Mouse (Mus musculus) retina, embryonic 14.5 days (tissue): Measurements from ENCODE around the gene Sct.
A peak's percentile ranks its signal among the peaks of the same experiment; 100 is the strongest.
"Not testable (repeated sequence)": the region's sequence is repeated elsewhere in the genome, so short reads cannot be mapped to it uniquely, and the experiment has no call there.

Experiments
- DNase-seq: peaks from one replicate; pipeline ENCODE4 v3.0.0-alpha.2; 2015; ENCODE audit warnings: low spot score

The Sct gene

DNA sequence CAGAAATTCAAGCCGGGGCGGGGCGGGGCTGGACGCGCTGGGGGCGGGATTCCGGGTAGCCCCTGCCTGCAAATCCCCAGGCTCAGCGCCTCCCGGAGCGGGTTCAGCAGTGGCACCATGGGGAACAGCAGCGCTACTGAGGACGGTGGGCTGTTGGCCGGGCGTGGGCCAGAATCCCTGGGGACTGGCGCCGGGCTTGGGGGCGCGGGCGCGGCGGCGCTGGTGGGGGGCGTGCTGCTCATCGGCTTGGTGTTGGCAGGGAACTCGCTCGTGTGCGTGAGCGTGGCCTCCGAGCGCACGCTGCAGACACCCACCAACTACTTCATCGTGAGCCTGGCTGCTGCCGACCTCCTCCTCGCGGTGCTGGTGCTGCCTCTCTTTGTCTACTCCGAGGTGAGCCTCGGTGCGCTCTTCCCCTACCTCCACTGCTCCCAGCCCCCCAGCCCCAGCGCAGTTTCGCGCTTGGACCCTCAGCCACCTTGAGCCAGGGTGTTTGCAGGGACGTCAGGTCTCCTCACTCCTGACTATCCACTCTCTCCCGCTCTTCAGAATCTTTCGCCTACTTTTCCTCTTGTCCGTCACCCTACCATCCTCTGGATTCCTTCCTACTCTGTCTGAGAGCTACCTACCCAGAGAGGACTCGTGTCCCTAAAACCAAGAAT is 13.1 kb upstream of the Sct start, which contains the start of gene Drd4:
Gene Drd4 (plus strand): TSS at position 86 of the 662 bp plus-strand sequence.
- peak; percentile 52 for DNase-seq

DNA sequence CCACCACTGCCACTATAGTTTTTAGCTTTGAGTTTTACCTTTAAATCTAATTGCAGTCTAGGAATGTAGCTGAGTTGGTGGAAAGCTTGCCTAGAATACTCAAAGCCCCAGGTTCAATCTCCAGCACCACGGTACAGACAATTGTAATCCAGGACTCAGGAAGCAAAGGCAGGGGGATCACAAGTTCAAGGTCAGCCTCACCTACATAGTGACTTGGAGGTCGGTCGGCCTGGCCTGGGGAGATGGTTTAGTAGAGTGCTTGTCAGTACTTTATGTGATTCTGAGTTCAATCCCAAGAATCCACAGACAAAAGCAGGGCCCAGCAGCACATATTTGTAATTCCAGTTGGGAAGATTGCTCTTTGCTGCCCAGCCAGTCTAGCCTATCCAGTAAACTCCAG is 9.1 kb upstream of the Sct start:
- DNase-seq: no peak

DNA sequence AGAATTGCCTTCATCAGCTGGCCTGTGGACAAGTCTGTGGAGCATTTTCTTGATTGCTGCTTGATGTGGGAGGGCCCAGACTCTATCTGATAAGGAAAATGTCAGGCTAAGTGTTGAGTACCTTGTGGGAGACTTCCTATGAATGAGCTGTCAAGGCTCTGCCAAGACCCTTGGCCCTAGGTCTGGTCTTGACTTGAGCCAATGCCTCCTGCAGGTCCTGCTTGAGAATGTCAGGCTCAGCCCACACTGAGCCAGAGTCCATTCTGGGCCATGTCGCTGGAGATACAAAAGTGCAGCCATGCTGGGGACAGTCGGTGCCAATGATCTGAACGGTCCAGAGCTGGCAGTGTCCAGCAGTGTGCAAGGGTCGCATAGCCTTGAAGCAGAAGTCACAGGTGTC is 3.8 kb upstream of the Sct start:
- DNase-seq: no peak

DNA sequence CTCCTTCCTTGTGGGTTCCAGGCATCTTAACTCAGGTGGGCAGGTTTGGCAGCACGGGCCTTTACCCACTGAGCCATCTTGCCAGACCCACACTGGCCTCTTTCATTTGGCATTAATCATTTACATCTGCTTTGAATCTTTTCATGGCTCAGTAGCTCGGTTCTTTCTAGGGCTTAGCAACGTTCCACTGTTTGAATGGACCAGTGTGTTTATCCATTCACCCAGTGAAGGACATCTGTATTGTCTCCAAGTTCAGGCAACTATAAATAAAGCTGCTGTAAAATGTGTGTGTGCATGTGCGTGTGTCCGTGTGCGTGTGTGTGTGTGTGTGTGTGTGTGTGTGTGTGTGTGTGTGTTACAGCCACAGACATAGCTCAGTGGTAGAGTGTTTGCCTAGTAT is 2.5 kb upstream of the Sct start:
- no peak for DNase-seq

DNA sequence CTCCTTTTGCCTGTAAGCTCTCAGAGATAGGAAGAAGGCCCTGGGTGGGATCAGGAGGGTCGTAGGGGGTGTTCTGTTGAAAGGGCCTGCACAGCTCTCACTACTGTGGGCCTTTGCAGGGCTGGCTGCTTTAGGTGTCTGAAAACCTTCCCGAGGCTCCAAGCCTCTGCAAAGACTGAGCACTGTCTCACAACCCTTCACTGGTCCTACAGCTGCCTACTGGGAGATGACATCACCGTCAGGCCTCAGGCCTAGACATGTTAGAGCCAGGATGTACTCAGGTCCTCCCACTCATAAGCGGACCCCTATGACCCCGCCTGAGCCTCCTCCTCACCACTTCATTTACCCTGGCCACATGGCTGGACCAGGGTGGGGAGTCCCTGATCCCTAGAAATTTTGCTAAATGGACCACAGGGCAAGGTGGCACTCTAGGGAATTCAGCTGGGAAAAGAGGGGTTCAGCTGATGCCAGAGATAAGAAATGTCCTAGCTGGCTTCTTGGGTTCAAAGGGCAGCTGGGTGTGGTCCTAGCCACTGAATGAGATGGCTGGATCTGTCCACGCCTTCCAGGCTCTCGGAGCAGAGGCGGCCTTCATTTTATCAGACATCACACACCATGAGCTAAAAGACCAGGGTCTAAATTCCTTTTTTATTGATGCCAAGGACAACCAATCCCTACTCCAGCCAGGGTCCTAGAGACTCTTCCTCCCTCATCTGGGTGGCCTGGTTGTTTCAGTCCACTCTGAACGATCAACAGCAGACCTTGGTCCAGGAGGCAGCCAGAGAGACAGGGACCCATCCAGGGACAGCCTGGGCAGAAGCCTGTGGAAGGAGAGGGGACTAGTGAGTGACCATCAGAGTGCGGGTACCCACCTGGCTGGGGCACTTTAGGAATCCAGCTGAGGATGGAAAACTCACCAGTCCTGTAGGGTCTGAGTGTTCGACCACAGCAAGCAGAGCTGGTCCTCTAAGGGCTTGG is 943 bp downstream of the Sct start:
- DNase-seq: no peak

DNA sequence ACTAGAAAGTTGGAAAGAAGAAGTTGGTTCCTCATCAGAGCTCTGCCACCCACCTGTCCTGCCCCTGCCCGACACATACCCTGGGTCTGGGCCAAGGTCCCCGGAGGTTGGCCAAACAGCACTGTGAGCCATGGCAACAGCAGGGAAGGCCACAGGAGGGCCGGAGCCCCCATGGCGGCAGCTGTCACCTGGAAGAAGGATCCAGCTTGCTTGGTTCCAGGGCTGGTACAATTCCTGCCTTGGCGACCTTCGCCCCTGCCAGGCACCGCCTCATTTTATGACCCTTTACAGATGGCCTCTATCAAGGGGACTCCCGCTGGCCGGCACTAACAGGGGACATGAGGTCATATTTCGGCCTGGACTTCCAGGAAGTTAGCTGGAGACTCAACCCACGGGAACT is 2.4 kb downstream of the Sct start, which contains the start of gene Cdhr5:
Gene Cdhr5 (minus strand): TSS at position 241 of the 400 bp plus-strand sequence.
- DNase-seq: no peak

DNA sequence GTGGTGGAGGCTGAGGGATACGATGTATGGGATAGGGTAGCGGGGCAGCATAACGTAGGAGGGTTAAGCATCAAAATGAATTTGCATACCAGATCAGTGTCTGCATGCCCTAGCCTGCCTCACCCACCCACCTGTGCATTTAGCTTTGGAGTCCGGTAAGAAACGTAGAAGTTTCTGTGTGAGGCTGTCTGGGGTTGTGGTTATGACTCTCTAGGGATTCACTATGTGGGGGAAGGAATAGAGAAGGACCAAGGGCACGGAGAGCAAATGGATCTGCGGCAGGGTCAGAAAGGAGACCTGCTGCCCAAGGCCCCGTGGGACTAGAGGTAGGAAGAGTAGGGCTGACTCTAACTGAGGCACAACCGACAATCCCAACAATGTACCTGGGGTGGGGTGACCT is 3.6 kb downstream of the Sct start:
- DNase-seq: no peak

DNA sequence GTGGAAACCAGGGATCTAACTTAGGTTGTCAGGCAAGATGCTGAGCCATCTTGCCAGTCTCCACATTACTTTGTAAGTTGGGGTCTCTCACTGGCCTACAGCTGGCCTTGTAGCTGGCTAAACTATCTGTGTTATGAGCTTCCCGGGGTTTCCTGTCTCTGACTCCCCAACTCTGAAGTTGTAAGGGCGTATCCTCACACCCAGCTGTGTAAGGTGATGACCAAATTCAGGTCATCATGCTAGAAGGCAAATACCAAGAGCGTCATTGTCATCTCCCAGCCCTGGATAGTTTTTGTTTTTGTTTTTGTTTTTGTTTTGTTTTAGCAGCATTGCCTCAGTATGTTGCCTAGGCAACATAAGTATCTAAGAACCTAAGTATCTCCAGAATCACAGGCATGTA is 8.3 kb downstream of the Sct start:
- no peak for DNase-seq

DNA sequence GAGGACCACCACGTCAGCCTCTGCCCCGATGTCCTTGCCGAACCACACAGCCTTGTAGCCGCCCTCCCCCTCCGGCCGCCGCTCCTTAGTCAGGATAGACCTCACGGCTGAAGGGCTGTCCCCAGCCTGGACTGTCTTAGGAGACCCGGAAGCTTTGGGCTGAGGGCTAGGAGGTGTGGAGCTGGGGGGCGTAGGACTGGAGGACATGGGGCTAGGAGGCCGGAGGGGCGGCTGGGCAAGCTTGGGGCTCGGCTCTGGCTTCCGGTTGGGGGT is 9.7 kb downstream of the Sct start:
- no peak for DNase-seq

DNA sequence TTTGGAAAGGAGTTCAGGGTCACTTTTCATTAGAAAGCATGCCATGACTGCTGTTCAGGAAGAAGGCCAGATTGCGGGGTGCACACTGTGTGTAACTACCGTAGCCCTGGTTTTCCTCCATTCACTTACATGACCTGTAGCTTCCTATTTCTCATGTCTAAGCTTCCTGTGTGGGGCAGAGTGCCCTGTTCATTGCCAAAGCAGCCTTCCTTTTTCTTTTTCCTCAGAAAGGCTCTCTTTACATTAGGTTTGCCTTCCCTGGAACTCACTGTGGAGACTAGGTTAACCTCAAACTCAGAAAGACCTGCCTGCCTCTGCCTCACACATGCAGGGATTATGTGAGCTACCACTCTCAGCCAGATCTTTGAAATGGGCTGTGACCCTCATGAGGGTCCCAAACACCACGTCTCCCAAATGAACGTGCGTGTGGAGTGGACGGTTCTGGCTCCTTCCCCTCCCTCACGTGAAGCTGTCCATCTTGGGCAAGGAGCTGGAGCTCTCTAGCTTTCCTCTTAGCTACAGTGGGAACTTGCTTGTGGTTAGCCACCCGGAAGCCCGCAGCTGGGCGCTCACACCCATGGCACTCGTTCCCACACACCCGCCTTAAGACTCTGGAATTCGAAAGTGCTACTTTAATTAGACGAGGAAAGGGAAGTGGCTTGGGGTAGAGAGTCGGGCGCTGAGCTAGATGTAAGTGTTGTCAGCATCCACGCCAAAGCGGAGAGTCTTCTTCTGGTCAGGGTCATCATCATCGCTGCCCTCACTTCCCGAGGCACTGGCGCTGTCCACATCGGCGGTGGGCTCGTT is 10.3 kb downstream of the Sct start:
- no peak for DNase-seq

DNA sequence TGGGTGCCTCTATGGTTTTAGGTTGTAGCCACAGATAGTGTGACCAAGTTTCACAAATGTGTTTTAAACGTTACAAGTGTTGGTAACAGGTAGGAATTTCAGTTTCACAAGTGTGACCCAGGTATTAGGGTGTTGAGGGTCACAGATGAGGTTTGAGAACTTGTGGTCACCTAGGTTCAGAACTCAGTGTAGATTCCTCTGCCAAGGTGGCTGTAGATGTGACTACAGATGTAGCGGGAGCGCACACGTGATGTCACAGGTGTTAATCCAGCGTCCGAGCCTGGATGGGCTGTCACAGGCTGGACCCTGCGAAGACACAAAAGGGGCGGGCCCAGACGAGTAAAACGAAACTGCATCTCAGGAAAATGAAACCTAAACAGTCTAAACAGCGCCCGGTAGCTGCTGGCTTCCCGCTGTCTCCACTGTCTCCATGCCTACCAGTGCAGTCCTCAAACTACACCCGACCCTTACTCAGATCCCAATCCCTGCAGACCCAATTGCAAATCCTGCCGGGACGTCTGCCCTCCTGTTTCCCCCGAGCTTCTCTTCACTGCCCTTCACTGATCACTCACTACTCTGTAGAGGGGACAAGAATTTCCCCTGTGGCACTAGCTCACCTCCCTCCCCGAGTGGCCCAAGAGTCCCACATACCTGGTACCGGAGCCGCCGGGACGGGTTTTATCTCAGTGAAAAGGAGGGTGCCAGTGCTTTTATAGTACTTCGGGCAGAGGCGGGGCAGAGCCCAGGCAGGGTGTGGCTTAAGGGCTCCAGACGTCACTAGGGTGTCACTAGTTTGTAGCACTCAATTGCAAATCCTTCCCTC is 13.0 kb downstream of the Sct start, which contains the start of gene Irf7:
Gene Irf7 (minus strand): TSS at position 743 of the 823 bp plus-strand sequence.
- peak; percentile 27 for DNase-seq

DNA sequence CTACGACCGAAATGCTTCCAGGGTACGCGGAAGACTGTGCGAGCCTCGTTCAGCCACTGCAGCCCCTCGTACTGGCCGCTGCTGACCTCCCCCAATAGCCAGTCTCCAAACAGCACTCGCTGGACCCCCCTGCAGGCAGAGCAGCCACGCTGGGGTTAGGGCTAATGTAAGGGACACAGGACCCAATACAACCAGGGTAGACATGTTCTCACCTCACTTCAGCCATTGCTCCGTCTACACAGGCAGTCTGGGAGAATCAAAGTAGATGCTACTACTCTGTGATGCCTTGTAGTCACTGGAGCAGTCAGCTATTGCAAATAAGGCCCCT is 13.6 kb downstream of the Sct start:
- peak; percentile 15 for DNase-seq

DNA sequence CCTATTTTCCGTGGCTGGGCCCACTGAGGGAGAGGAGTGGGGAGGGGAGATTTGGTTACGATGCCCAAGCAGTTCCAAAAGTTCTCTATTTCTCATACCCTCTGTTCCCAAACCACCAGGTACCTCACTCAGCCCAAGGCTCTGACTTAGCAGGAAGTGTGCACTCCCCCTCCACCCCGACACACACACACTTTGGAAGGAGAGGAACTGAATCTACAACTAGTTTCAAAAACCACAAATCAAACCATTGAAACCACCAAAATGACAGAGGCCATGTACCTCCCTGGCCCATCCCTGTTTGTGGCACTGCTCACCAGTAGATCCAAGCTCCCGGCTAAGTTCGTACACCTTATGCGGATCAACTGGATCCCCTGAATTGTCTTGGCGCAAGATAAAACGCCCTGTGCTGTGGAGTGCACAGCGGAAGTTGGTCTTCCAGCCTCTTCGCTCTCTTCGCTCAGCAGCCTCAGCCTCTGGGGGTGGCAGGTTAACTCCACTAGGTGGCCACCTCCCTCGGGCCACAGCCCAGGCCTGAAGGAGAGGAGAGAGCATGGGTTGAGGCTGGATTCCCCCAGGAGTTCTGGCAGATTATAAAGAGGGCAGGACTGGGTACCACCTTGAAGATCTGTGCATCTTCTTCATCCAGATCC is 14.0 kb downstream of the Sct start:
- peak; percentile 49 for DNase-seq

DNA sequence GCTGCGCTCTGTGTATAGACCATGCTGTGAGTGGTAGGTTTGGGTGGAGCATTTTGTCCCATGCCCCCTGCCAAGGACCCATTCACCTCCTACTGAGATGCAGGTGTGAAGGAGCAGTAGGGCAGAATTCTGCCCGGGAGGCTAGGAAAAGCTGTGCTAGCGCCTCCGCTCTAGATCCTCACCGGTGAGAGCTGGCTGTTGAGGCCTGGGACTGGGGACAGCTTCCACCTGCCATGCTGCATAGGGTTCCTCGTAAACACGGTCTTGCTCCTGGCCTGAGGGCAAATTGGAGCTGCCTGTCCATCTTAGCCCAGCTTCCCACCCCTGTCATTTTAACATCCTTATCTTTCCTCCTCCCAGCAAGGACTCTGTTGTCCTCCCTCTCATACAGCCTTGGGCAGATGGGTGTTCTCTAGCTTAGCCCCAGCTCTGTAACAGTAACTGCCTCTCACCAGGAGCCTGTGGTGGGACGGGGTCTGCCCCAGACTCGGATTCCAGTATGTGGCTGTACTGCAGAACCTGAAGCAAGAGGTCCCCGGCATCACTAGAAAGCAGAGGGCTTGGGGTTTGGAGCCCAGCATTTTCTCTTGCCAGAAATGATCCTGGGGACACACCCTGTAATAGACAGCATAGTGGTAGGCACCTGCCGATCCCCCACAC is 14.8 kb downstream of the Sct start:
- no peak for DNase-seq

DNA sequence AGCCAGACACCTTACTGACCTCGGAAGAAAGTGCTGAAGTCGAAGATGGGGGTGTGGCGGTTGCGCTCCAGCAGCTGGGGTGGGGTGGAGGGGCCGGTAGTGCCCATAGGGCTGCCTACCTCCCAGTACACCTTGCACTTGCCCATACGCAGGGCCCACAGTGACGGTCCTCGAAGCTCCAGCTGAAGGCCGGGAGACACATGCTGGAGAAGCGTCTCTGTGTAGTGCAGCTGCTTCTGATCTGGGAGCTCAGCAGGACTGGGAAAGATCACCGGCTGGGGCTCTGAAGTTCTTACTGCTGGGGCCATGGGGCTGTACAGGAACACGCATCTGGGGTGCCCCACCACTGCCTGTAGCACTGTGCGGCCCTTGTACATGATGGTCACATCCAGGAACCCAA is 15.3 kb downstream of the Sct start:
- no peak for DNase-seq

DNA sequence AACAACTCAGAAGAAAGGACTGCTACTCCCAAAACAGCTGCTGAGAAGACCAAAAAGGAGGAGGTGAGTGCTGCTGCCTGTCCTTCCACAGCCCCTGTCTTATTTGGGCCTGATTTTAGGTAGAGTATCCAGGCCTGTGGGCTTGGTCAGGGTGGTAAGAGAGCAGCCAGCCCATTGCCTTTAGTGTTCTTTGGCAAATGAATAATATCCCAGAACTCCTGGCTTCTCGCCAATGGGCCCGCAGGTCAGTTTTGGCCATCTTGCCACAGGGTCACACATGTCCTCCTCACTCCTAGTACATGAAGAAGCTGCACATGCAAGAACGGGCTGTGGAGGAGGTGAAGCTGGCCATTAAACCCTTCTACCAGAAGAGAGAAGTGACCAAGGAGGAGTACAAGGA is 17.5 kb downstream of the Sct start:
- DNase-seq: no peak

DNA sequence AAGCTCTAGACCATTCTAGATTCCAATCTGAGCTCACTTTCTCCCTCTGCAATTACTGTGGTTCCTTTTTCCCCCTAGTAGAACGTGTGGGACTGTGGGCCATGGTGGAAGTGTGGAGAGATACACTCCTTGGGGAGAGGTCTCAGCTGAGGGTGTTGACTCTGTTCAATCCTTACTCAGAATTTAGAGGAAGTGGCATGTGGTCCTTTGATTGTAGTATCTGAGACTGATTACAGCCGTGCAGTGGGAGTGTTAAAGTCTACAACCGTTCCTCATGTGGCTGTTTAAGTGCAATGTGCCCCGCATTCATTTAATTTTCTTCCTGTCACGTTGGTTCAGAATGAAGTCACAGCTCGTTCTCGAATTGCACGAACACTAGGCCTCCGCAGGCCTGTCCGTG is 22.8 kb downstream of the Sct start:
- DNase-seq: no peak

DNA sequence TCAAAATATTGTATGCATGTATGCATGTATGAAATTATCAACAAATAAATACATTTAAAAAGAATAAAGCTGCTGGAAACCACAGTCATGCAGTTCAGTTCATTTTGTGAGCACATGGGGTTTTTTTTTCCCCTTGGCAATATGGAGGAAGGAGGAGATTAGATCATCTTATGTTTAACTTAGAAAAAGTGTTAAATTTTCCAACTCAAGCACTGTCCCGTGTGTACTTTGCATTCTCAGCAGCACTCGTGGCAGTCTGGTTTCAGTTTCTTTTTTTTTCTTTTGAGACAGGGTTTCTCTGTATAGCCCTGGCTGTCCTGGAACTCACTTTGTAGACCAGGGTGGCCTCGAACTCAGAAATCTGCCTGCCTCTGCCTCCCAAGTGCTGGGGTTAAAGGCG is 28.4 kb downstream of the Sct start:
- not testable (repeated sequence) for DNase-seq

DNA sequence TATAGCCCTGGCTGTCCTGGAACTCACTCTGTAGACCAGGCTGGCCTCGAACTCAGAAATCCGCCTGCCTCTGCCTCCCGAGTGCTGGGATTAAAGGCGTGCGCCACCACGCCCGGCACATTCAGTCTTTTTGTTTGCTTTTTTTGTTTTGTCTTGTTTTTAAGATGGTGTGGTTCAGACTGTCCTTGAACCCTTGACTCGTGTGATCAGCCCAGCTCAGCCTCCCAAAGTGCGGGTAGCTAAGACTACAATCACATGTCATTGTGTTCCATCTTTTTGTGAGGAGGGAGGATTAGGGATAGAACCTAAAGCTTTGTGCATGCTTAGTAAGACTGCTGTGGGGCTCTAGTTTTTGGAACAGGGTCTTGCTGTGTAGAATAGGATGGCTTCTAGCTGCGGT is 47.4 kb downstream of the Sct start:
- DNase-seq: no peak

DNA sequence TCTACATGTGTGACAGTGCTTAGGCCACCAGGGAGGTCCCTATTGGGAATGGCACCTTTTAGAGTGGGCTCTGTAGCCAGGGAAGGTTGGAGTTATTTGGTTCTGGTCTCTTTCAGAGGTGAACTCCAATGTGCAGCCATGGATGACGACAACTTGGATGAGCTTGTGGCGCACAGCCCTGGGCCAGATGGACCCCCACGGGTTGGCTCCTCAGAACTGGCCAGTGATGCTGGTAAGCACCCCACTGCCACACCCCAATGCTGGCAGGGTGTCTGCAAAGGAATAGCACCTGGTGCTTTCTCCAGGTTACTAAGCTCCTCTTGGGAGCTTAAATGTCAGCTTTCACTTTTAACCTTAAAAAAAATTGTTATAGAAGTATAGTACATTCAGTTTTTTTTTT is 47.8 kb downstream of the Sct start:
- DNase-seq: no peak

DNA sequence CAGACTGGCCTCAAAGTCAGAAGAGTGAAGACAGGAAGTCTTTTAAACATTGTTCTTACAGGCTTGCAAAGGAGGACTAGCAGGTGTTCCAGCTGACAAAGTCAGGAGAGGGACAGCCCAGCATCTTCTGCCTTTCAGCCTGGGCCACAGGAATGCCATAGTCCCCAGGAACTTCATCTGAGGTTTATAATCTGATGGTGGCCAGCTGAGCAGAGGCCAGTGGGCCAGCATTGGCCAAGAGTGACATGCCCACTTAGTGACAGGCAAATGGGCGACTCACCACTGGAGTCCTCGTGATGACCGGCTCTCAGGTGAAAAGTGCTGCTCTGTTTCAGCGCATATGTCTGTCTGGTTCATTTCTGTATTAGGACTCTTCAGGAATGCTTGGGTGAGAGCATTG is 48.4 kb downstream of the Sct start:
- no peak for DNase-seq
